Mouse (Mus musculus) liver, embryonic 14.5 days (tissue): ENCODE data around the gene Mlph.

ENCODE experiments used
- CTCF ChIP-seq: IDR thresholded peaks from 2 replicates; pipeline ENCODE4 v1.5.1; 2016; ENCODE audit warnings: antibody characterized with exemption, low read depth, control low read depth
- EP300 ChIP-seq: IDR thresholded peaks from 2 replicates; pipeline ENCODE4 v1.6.1; 2016; ENCODE audit warnings: antibody characterized with exemption, low read depth

GRCm38 (mm10) chr1:90953688-90954087, 38.8 kb downstream of the Mlph start:
- no peak for TF ChIP-seq EP300
- no peak for TF ChIP-seq CTCF
